Mouse (Mus musculus) midbrain, embryonic 15.5 days (tissue): ENCODE measurements around the gene Myo3b. TPM values are rescaled to one million over a fixed set of nuclear protein-coding genes. Genes with fewer than 3 reads are reported as not detected.

Source experiments
- ATAC-seq: fragments of 200-750 bp; cut with Nextera tagmentation; replicated peaks from 2 replicates; pipeline ENCODE4 v1.8.0; 2017; ENCODE audit warnings: moderate TSS enrichment
- H3K27ac ChIP-seq: fragments of 300-500 bp; sonication (generic); 2 replicates; pipeline ENCODE4 v1.5.1; 2015; ENCODE audit warnings: mild to moderate bottlenecking, inconsistent platforms
- H3K27me3 ChIP-seq: fragments of 300-500 bp; sonication (generic); replicated peaks from 2 replicates; pipeline ENCODE4 v1.6.1; 2015; ENCODE audit warnings: inconsistent platforms
- H3K36me3 ChIP-seq: fragments of 300-500 bp; sonication (generic); replicated peaks from 2 replicates; pipeline ENCODE4 v1.6.1; 2015; ENCODE audit warnings: inconsistent platforms
- H3K4me1 ChIP-seq: fragments of 300-500 bp; sonication (generic); 2 replicates; pipeline ENCODE4 v1.6.1; 2015; ENCODE audit warnings: inconsistent platforms
- H3K4me2 ChIP-seq: fragments of 300-500 bp; sonication (generic); 2 replicates; pipeline ENCODE4 v1.6.1; 2015; ENCODE audit warnings: inconsistent platforms, mild to moderate bottlenecking, moderate library complexity
- H3K4me3 ChIP-seq: fragments of 300-500 bp; sonication (generic); 2 replicates; pipeline ENCODE4 v1.5.1; 2015; ENCODE audit warnings: mild to moderate bottlenecking, inconsistent platforms
- H3K9ac ChIP-seq: fragments of 300-500 bp; sonication (generic); 2 replicates; pipeline ENCODE4 v1.6.1; 2015; ENCODE audit warnings: mild to moderate bottlenecking, inconsistent platforms
- H3K9me3 ChIP-seq: fragments of 300-500 bp; sonication (generic); 2 replicates; pipeline ENCODE4 v1.6.1; 2016; ENCODE audit warnings: inconsistent platforms
- WGBS: fragments of 180-500 bp; shearing (Covaris S2); methylation state at CpG from one replicate; pipeline ENCODE4 v1.1.7; 2015; ENCODE audit warnings: mixed read lengths; 5-methylcytosine and 5-hydroxymethylcytosine counted together
- polyA plus RNA-seq: library from polyadenylated mRNA; unstranded; fragments of >200 nt; fragmentation: Nextera tagmentation; extraction: Ambion mirVana; gene quantifications from 2 replicates; pipeline ENCODE4 v1.2.1, GENCODE M21; 2015

Myo3b gene
- polyA plus RNA-seq, 1 experiment from 2014 or later: 0.41 TPM

DNA sequence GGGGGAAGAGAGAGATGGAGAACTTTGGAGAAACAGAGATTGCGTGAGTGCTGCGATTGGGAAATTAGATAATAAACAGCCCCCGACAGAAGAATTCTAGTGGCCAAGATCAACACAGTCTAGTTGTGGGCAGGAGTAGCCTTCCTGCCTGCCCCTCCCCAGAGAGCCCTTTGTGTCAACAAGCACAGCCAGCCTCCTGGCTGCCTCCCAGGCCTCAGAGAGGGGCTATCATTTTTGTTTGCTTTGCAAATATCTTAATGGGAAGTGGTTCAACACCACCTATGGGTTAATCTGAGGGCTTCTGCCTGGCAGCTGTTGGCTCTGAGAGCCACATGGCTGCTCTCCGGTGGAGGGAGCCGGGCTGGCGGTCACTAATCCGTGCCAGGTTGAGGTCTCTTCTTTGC is 298.3 kb downstream of the Myo3b start:
- WGBS: 38% methylated on average over 7 of the region's 7 CpGs
- Histone ChIP-seq H3K27me3 (no peaks in the 10 kb centered on the region), H3K9me3 (no peaks in the 10 kb centered on the region), H3K4me2 (no peak overlapping the region), H3K4me3 (no peak overlapping the region), H3K36me3 (no peaks in the 10 kb centered on the region), H3K4me1 (peaks cover 14% of the 10 kb centered on the region), H3K9ac (no peak overlapping the region), H3K27ac (no peak overlapping the region)
- no peak; the same call in 1 of the 2 replicates for ATAC-seq

DNA sequence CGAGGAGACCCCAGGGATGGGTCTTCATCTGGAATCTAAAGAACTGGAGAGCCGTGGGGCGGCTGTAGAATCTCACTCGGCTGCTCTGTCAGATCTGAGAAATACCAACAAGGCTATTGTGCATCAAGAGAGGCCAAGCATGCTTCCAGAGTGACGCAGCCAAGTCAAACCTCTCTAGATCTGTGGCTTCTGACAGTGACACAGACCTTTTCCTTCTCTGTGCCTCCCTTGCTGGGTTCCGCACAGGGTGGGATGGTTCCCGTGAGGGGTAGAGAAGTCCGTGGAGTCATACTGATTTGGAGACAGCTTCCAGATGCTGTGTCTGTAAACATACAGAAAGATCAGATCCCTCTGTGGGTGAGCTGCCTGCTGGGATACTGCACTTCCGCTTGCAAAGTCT is 298.9 kb downstream of the Myo3b start:
- no peak overlapping the region for H3K4me2 ChIP-seq
- H3K9me3 ChIP-seq: no peaks in the 10 kb centered on the region
- 63% methylated on average over 9 of the region's 9 CpGs for WGBS
- peaks cover 14% of the 10 kb centered on the region for H3K4me1 ChIP-seq
- no peak overlapping the region for H3K9ac ChIP-seq
- no peak overlapping the region for H3K27ac ChIP-seq
- H3K36me3 ChIP-seq: no peaks in the 10 kb centered on the region
- no peak overlapping the region for H3K4me3 ChIP-seq
- no peak for ATAC-seq
- H3K27me3 ChIP-seq: no peaks in the 10 kb centered on the region

DNA sequence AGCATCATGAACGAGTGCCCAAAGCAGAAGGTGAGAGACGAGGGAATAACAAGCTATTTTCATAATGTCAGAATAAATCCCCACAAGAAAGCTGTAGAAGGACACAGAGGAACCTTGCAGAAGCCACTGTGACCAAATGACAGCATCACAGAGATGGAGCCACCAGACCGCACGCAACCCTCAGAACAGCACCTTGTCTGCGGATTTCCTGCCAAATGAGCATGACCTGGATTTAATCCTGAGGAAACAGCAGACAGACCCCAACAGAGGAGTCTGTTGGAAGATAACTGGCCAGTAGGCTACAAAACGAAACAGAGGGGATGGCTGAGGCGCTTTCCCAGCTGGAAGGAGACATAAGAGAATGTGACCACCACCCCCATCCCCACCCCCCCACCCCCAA is 300.1 kb downstream of the Myo3b start:
- Histone ChIP-seq H3K4me1 (peaks cover 14% of the 10 kb centered on the region), H3K4me2 (no peak overlapping the region), H3K9ac (no peak overlapping the region), H3K4me3 (no peak overlapping the region), H3K9me3 (no peaks in the 10 kb centered on the region), H3K27ac (no peak overlapping the region), H3K27me3 (no peaks in the 10 kb centered on the region), H3K36me3 (no peaks in the 10 kb centered on the region)
- 67% methylated on average over 7 of the region's 7 CpGs for WGBS
- ATAC-seq: no peak

DNA sequence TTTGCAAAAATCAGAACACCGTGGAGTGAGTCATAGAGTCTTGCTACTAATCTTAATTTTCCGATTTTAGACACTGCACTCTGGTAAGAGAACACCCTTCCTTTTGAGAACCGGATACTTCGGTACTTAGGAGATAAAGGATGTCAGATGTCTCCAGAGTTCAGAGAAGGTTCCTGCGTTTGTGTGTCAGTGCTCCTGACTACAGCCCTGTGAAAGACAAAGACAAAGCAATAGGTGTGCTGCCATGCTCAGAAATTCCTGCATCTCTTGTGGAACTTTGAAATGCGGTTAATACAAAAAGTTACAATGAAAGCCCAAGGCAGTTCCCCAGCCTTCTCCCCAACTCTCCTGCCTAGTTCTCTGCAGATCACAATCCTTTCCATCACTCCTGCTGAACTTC is 300.6 kb downstream of the Myo3b start:
- Histone ChIP-seq H3K9ac (no peak overlapping the region), H3K36me3 (no peaks in the 10 kb centered on the region), H3K27me3 (no peaks in the 10 kb centered on the region), H3K9me3 (no peaks in the 10 kb centered on the region), H3K4me2 (no peak overlapping the region), H3K27ac (no peak overlapping the region), H3K4me3 (no peak overlapping the region), H3K4me1 (peaks cover 14% of the 10 kb centered on the region)
- WGBS: 68% methylated on average over 6 of the region's 6 CpGs
- ATAC-seq: no peak

DNA sequence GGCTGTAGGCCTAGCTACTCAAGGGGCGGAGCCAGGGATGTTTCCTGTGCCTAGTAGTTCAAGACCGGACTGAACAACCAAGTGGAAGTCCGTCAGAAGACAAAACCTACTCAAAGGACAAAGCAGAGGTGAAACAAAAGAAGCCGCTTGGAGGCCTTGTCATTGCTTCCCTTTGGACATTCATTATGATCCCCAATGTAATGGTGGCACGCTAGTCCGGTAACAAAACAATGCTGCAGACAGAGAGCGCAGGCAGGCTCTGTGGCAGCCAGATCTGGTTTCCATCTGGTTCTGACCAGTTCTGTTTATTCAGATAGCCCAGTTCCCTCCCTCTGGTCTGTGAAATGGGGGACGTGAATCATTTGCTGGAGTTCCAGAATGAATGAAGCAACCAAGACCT is 301.3 kb downstream of the Myo3b start:
- no peaks in the 10 kb centered on the region for H3K36me3 ChIP-seq
- no peak overlapping the region for H3K4me2 ChIP-seq
- H3K9ac ChIP-seq: no peak overlapping the region
- no peaks in the 10 kb centered on the region for H3K9me3 ChIP-seq
- no peak overlapping the region for H3K27ac ChIP-seq
- WGBS: 92% methylated on average over 8 of the region's 8 CpGs
- H3K27me3 ChIP-seq: no peaks in the 10 kb centered on the region
- ATAC-seq: no peak
- no peak overlapping the region for H3K4me3 ChIP-seq
- H3K4me1 ChIP-seq: peaks cover 14% of the 10 kb centered on the region

DNA sequence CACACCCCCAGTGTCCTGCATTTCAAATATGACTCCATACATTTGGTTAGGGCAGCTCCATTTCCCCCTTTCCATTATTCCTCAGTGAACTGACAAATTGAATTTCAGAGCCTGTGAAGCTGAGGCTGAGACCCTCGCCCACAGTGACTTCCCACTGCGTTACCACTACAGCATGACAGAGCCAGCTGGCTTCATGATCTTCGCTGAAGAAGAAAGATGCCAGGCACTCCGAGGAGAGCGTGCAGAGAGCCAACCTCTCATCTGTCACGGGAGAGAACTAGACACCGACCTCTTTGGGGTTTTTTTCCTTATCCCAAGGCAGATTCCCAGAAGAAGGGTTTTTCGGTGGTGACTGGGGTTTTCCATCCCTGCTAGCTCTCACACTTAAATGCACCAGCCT is 306.2 kb downstream of the Myo3b start:
- peaks cover 6% of the 10 kb centered on the region for H3K4me1 ChIP-seq
- WGBS: 71% methylated on average over 8 of the region's 8 CpGs
- no peaks in the 10 kb centered on the region for H3K9me3 ChIP-seq
- no peak overlapping the region for H3K4me2 ChIP-seq
- no peaks in the 10 kb centered on the region for H3K27me3 ChIP-seq
- H3K27ac ChIP-seq: no peak overlapping the region
- H3K36me3 ChIP-seq: no peaks in the 10 kb centered on the region
- H3K4me3 ChIP-seq: no peak overlapping the region
- ATAC-seq: no peak
- H3K9ac ChIP-seq: no peak overlapping the region

DNA sequence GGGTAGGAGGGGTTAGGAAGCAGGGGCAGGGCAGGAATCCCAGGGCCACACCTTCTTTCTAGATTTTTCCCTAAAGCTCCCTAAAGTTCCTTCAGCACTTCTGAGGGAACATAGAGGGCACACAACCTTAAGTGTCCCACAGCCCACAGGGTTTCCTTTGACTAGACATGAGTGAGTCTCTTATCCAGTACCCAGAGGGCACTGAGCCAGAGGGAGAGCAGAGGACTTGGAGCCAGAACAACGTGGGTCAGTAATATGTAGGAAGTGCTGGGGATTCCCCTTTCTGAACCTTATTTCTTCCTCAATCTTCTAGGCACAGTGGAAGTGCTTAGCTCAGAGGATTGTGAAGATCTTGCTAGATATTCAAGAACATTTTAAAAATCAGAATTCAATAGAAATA is 308.6 kb downstream of the Myo3b start:
- Histone ChIP-seq H3K36me3 (no peaks in the 10 kb centered on the region), H3K4me3 (no peak overlapping the region), H3K9ac (no peak overlapping the region), H3K27ac (no peak overlapping the region), H3K27me3 (no peaks in the 10 kb centered on the region), H3K9me3 (no peaks in the 10 kb centered on the region), H3K4me1 (peaks cover 6% of the 10 kb centered on the region), H3K4me2 (no peak overlapping the region)
- ATAC-seq: no peak
- WGBS: 40% methylated on average over 1 of the region's 1 CpGs

DNA sequence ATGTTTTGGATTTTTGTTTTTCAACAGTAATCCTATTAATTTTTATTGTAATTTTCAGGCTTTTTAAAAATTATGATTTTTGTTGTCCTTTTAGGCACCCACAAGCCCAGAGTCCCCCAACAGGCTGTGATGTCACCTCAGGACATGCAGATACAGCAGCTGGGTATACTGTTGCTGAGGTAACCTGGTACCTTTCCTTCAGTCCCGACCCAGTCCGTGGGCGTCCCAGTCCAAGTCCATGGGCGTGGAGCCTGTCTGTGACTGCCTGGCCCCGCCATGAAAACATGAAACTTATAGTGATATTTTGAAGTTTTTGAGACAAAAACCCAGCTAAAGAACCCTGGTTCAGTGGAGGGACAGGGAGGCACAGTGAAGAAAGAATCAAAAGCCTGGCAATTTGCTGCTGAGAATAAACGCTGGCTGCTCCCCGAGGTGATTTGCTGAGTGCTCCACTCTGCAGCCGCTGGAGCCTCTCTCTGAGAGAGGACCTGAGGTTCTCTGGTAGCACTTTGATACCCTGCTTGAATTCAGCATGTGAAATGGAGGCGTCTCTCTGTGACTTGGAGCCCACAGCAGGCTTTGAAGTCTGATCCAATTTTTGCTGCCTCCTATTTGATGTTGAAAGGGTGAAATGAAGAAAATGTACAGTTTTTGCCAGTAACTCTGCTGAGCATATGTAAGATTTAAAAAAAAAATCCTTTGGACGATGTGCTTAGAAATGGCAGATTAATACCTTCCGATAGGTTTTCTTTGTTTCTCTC is 310.0 kb downstream of the Myo3b start:
- H3K27me3 ChIP-seq: no peaks in the 10 kb centered on the region
- 55% methylated on average over 11 of the region's 11 CpGs for WGBS

DNA sequence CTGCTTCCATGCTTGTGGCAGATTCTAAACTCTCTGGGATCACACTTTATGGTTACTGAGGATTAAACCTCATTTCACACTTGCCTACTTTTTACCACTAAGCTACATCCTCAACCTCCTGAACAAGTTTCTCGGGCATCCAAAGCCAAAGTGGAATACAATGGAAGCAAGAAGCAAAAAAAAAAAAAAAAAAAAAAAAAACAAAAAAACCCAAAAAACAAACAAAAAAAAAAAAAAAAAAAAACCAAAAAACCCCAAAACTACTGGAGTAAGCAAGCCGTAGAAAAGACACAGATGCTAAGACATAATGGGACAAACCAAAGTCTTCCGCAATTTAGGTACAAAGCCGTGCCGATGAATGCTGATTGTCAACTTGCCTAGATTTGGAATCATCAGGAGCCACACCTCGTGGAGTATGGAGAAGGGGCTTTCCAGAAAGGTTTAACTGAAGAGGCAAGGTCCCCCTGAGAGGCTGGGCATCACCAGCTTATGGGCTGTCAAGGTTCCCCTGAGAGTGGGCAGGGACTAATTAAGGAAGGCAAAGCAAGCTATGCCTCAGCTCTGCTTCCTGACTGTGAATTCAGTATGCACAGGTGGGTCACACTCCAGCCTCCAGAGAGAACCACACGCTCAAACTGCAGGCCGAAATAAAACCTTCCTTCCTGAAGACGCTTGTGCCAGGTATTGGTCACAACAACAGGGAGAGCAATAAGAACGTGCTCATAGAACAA is 313.7 kb downstream of the Myo3b start:
- WGBS: 90% methylated on average over 10 of the region's 10 CpGs
- Histone ChIP-seq H3K4me1 (peaks cover 6% of the 10 kb centered on the region), H3K9ac (no peak overlapping the region), H3K36me3 (no peaks in the 10 kb centered on the region), H3K9me3 (no peaks in the 10 kb centered on the region), H3K4me2 (no peak overlapping the region), H3K27me3 (no peaks in the 10 kb centered on the region), H3K4me3 (no peak overlapping the region), H3K27ac (no peak overlapping the region)
- ATAC-seq: no peak

More for the DNA sequence above, 310.0 kb downstream of the Myo3b start:
- Histone ChIP-seq H3K4me2 (no peak overlapping the region), H3K4me3 (no peak overlapping the region), H3K9ac (no peak overlapping the region), H3K27ac (peak overlapping the region; percentile 51), H3K4me1 (peaks cover 6% of the 10 kb centered on the region), H3K9me3 (no peaks in the 10 kb centered on the region), H3K36me3 (no peaks in the 10 kb centered on the region)
- peak; percentile 84 for ATAC-seq

DNA sequence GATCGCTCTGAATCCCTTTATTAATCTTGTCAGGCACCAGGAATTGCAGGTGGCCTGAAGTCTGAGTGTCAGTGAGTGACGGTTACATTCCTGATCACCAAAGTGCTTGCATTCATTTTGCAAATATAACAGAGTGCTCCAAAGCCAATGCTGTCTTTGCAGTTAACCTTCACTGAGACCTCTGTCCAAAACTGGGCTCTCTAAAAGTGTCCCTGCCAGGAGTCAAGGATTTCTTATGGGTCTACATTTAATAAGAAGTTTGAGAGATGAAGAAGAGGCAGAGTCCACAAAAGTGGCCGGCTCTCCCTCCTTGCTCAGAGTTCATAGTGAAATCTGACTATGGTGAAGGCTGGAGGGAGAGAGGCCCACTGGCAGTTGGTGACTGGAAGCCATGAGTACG is 315.1 kb downstream of the Myo3b start:
- WGBS: 84% methylated on average over 4 of the region's 4 CpGs
- no peak overlapping the region for H3K4me3 ChIP-seq
- no peaks in the 10 kb centered on the region for H3K36me3 ChIP-seq
- no peak overlapping the region for H3K27ac ChIP-seq
- no peak for ATAC-seq
- no peaks in the 10 kb centered on the region for H3K9me3 ChIP-seq
- no peak overlapping the region for H3K4me2 ChIP-seq
- H3K4me1 ChIP-seq: peaks cover 2% of the 10 kb centered on the region; the same call in 1 of the 2 replicates
- no peaks in the 10 kb centered on the region for H3K27me3 ChIP-seq
- no peak overlapping the region for H3K9ac ChIP-seq

DNA sequence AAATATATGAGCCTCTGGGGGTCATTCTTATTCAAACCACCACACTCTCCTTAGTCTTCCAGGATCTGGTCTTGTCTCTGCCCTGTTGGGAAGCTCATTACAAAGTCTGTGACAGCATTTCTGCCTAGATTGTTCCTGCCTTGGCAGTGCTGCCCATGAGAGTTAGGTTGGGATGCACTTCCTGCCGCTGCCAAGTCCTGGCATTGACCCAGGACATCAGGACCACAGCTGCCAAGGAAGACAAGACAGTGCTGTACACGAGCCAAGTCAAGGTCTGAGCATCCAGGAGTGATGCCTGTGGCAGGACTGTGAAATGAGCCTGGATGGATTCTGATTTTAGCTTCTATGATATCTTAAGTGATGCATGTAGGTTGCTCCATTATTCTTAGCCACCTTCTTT is 316.1 kb downstream of the Myo3b start:
- ATAC-seq: no peak
- H3K4me1 ChIP-seq: no peaks in the 10 kb centered on the region
- no peak overlapping the region for H3K27ac ChIP-seq
- H3K4me2 ChIP-seq: no peak overlapping the region
- no peaks in the 10 kb centered on the region for H3K9me3 ChIP-seq
- no peaks in the 10 kb centered on the region for H3K27me3 ChIP-seq
- no peak overlapping the region for H3K9ac ChIP-seq
- H3K4me3 ChIP-seq: no peak overlapping the region
- H3K36me3 ChIP-seq: no peaks in the 10 kb centered on the region
- 71% methylated on average over 2 of the region's 2 CpGs for WGBS

DNA sequence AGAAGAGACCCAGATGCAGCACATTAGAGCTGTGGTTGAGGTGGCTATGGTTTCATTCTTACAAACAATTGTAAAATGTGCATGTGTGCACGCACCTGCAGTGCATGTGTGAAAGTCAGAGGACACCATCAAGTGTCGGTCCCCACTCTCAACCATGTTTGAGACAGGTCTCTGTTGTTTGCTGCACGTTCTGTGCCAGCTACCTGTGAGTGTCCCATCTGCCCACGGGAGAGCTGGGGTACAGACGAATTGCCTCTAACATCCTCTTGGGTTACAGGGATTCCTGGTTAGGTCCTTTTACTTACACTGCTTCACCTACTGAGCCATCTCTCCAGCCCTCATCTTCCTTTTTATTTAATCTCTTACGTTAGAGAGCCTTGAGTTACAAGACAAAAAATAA is 330.5 kb downstream of the Myo3b start:
- no peak overlapping the region for H3K4me2 ChIP-seq
- H3K27ac ChIP-seq: no peak overlapping the region
- no peak for ATAC-seq
- no peak overlapping the region for H3K4me3 ChIP-seq
- H3K27me3 ChIP-seq: no peaks in the 10 kb centered on the region
- WGBS: 96% methylated on average over 6 of the region's 6 CpGs
- no peaks in the 10 kb centered on the region for H3K4me1 ChIP-seq
- H3K36me3 ChIP-seq: no peaks in the 10 kb centered on the region
- no peaks in the 10 kb centered on the region for H3K9me3 ChIP-seq
- no peak overlapping the region for H3K9ac ChIP-seq

DNA sequence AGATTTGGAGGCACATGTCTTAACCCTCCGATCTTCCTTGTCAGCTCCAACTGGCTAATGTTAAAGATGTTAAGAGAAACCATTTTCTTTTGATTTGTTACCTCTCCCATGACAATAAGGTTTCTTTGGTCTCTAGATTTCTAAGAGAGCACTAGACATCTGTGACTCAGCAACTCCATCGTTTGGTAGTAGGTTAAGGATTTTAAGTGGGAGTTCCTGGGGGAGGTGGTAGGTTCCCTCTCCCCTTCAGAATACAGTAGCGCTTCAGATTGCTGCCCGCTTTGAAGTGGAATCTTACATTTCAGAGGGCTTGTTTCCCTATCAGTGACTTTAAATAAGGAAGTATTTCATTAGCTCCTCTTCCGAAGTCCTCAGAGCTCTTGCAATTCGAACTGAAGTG is 340.4 kb downstream of the Myo3b start:
- ATAC-seq: no peak
- H3K4me1 ChIP-seq: no peaks in the 10 kb centered on the region
- 60% methylated on average over 6 of the region's 6 CpGs for WGBS
- no peaks in the 10 kb centered on the region for H3K36me3 ChIP-seq
- H3K27me3 ChIP-seq: no peaks in the 10 kb centered on the region
- H3K4me3 ChIP-seq: no peak overlapping the region
- H3K4me2 ChIP-seq: no peak overlapping the region
- H3K9me3 ChIP-seq: no peaks in the 10 kb centered on the region
- no peak overlapping the region for H3K9ac ChIP-seq
- H3K27ac ChIP-seq: no peak overlapping the region
